Mouse (Mus musculus) Patski (cell line): ENCODE results near the gene Hp. TPM values are rescaled to one million over a fixed set of nuclear protein-coding genes. Genes with fewer than 3 reads are reported as not detected.

ENCODE experiments used
- ATAC-seq: fragments of 100-300 bp; one replicate; pipeline ENCODE4 v1.8.0; 2021
- CTCF ChIA-PET: fragments of 350-600 bp; sonication (Branson Sonifier 250); formaldehyde crosslinking; loops from one replicate; lab custom pipeline; 2022; ENCODE audit warnings: inconsistent platforms; lab: Charles Lee
- POLR2A ChIA-PET: fragments of 350-600 bp; sonication (Branson Sonifier 250); formaldehyde crosslinking; loops from one replicate; lab custom pipeline; 2022; ENCODE audit warnings: antibody characterized with exemption, inconsistent platforms; lab: Charles Lee
- DNase-seq: peaks from one replicate; pipeline ENCODE4 v3.0.0-alpha.2; 2011; ENCODE audit warnings: low read depth, low spot score
- H3K27me3 ChIP-seq: fragments of 371-371 bp; one replicate; pipeline ENCODE4 v1.5.1; 2021
- CTCF ChIP-seq: fragments of 100-300 bp; IDR thresholded peaks from one replicate; pipeline ENCODE4 v1.5.1; 2021
- in situ Hi-C: fragments of 300-500 bp; cut with MboI; formaldehyde crosslinking; loops from 3 replicates; pipeline ENCODE4 v1.11.1; 2018; ENCODE audit warnings: low pct_unique_long_range_greater_than_20kb, mixed read lengths
- polyA plus RNA-seq: library from polyadenylated mRNA; unstranded; gene quantifications from one replicate; pipeline ENCODE4 v1.2.3, GENCODE M21; 2021

Gene Hp
- polyA plus RNA-seq, 1 experiment from 2014 or later = 0.45 TPM

DNA sequence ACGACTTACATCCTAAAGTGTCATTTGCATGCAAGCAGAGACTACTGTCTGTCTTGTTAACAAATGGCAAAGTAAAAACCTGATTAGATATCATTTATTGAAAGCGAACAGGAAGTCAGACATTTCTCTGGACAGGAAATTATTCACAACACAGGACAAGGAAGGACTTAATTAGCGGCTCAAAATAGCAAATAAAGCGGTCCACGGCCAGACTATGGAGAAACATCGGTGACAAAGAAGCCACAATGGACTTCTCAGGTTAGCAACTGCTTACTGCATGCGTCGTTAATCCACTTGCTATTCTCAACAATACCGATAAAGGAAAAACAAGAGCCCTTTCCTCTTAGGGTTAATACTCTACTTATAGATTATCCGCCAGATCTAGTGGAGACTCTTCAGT is 14.2 kb downstream of the Hp start:
- in situ Hi-C loops = no loop called here
- TF ChIP-seq CTCF = no peak
- ChIA-PET POLR2A (no interaction called here), CTCF (no interaction called here)
- H3K27me3 ChIP-seq = no peaks in the 10 kb centered on the region
- DNase-seq (no peak), ATAC-seq (no peak)

GRCm38 (mm10) chr8:109563881-109564280 is 15.1 kb downstream of the Hp start:
- in situ Hi-C loops = no loop called here
- POLR2A ChIA-PET = no interaction called here

DNA sequence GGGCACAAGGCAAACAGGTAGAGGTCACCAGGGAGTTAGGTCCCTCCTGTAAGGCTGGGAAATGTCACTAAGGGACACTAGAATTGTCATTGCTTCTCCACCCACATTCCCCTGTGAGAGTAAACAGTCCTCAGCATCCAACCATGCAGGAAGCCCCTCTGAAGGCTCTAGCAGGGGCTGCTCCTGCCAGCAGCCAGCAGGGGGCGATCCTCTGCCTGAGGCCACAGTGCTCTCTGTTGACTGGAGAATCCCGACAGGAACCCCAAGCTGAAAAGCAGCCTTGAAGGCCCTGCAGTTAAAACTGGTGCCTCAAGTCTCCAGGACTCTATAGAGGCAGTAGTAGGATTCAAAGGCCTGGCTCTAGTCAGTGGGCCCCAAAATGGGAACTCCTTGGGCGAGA is 27.3 kb downstream of the Hp start:
- ATAC-seq = peak; percentile 32

More at GRCm38 (mm10) chr8:109563881-109564280, 15.1 kb downstream of the Hp start:
- DNase-seq (no peak), ATAC-seq (no peak)
- H3K27me3 ChIP-seq = no peaks in the 10 kb centered on the region
- CTCF ChIA-PET = no interaction called here
- TF ChIP-seq CTCF = no peak

GRCm38 (mm10) chr8:109544049-109544448 is 34.9 kb downstream of the Hp start:
- POLR2A ChIA-PET = no interaction called here
- DNase-seq = no peak
- no peak for TF ChIP-seq CTCF
- in situ Hi-C loops = no loop called here
- CTCF ChIA-PET = interaction anchor here (1.4 kb wide), 1 partner anchor 8 kb away, joined by 3 read pairs; no protein-coding TSS in a partner anchor
- no peak for ATAC-seq
- H3K27me3 ChIP-seq = no peaks in the 10 kb centered on the region

More for the DNA sequence above, 27.3 kb downstream of the Hp start:
- in situ Hi-C loops = no loop called here
- DNase-seq = no peak
- ChIA-PET CTCF (interaction anchor here (0.9 to 1.2 kb wide), 3 partner anchors 8 to 15 kb away, joined by 3 to 4 read pairs (median 3); no protein-coding TSS in a partner anchor), POLR2A (interaction anchor here (1.2 kb wide), 1 partner anchor 9 kb away, joined by 3 read pairs; no protein-coding TSS in a partner anchor)
- H3K27me3 ChIP-seq = no peaks in the 10 kb centered on the region
- TF ChIP-seq CTCF = no peak

- ChIA-PET POLR2A (interaction anchor here (0.7 kb wide), 1 partner anchor 9 kb away, joined by 3 read pairs; no protein-coding TSS in a partner anchor), CTCF (interaction anchor here (1.4 to 1.5 kb wide), 2 partner anchors 9 kb away, joined by 3 to 4 read pairs; no protein-coding TSS in a partner anchor)
- TF ChIP-seq CTCF = no peak
- in situ Hi-C loops = no loop called here
- H3K27me3 ChIP-seq = peaks cover 3% of the 10 kb centered on the region
- DNase-seq (no peak), ATAC-seq (no peak)
Observed at GRCm38 (mm10) chr8:109542748-109543519, 36.0 kb downstream of the Hp start.

DNA sequence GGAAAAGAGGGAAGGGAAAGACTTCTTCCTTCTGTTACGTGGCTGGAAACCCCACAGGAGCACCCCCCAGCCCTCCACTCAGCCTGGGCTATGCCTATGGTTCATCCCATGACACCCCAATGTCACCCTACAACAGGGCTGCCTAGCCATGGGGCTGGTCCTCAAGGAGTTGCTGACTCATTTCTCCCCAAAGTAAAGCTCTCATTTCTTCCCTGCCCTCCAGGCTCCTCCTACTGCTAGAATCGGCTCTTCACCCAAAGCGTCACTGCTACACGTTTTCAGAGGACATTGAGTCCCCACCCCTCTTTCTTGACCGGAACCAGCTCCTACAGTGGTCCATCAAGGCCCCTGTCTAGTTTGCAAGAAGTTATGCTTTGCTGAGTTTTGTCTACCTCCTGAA is 36.8 kb downstream of the Hp start:
- CTCF ChIA-PET = interaction anchor here (1.1 to 1.5 kb wide), 2 partner anchors 10 kb away, joined by 3 to 4 read pairs; no protein-coding TSS in a partner anchor
- in situ Hi-C loops = no loop called here
- DNase-seq (no peak), ATAC-seq (no peak)
- POLR2A ChIA-PET = no interaction called here
- H3K27me3 ChIP-seq = peaks cover 3% of the 10 kb centered on the region
- no peak for TF ChIP-seq CTCF

GRCm38 (mm10) chr8:109536703-109537102 is 42.3 kb downstream of the Hp start:
- ChIA-PET CTCF (interaction anchor here (0.7 to 0.9 kb wide), 2 partner anchors 16 to 31 kb away, joined by 3 read pairs; no protein-coding TSS in a partner anchor), POLR2A (no interaction called here)
- in situ Hi-C loops = loop anchor here (10.0 kb wide), 1 partner anchor 1932 kb away; no protein-coding TSS in a partner anchor
- H3K27me3 ChIP-seq = peaks cover 16% of the 10 kb centered on the region
- DNase-seq (no peak), ATAC-seq (peak; percentile 86)
- TF ChIP-seq CTCF = peak; percentile 89

GRCm38 (mm10) chr8:109535140-109535990 is 43.6 kb downstream of the Hp start:
- peaks cover 21% of the 10 kb centered on the region for H3K27me3 ChIP-seq
- POLR2A ChIA-PET = interaction anchor here (0.6 kb wide), 1 partner anchor 130 kb away, joined by 3 read pairs; no protein-coding TSS in a partner anchor
- in situ Hi-C loops = loop anchor here (10.0 kb wide), 1 partner anchor 1931 kb away; no protein-coding TSS in a partner anchor
- CTCF ChIA-PET = interaction anchor here (1.1 kb wide), 1 partner anchor 13 kb away, joined by 5 read pairs; no protein-coding TSS in a partner anchor
- ATAC-seq = no peak
- TF ChIP-seq CTCF = peak; percentile 70
- no peak for DNase-seq

Other genes starting within 250 kb of the Hp start
- gene Pmfbp1, start 85.1 kb downstream of the Hp start, polyA plus RNA-seq = not detected
- gene Dhx38, start 13.3 kb downstream of the Hp start, polyA plus RNA-seq = 39.9 TPM
- gene Txnl4b, start 13.3 kb downstream of the Hp start, polyA plus RNA-seq = 14.8 TPM
- 14.3 TPM for gene Dhodh, start 29.5 kb upstream of the Hp start, polyA plus RNA-seq
- gene Pkd1l3, start 35.3 kb upstream of the Hp start, polyA plus RNA-seq = 0.45 TPM
- 104 TPM for gene Ist1, start 114.1 kb upstream of the Hp start, polyA plus RNA-seq
- gene Zfp821, start 126.4 kb upstream of the Hp start, polyA plus RNA-seq = 28.7 TPM
- gene Atxn1l, start 158.6 kb upstream of the Hp start, polyA plus RNA-seq = 40.5 TPM
- gene Ap1g1, start 199.4 kb upstream of the Hp start, polyA plus RNA-seq = 104 TPM